Mouse (Mus musculus) MEL (cell line): Measurements from ENCODE around the gene Xrcc3. TPM values are rescaled to one million over a fixed set of nuclear protein-coding genes. Genes with fewer than 3 reads are reported as not detected.

Experiments
- DNase-seq: peaks from one replicate; pipeline ENCODE4 v3.0.0; 2011; ENCODE audit warnings: low read depth, low spot score
- H3K27ac ChIP-seq: 2 replicates; pipeline ENCODE4 v1.5.1; 2012; ENCODE audit warnings: low read depth, mild to moderate bottlenecking, control low read depth, low read length, moderate library complexity; ENCODE audit not compliant: control insufficient read depth
- H3K27me3 ChIP-seq, 2 experiments: fragments of 150-350 bp in 1 of 2; sonication (generic) in 1 of 2; 2 replicates each; pipeline ENCODE4 v1.6.1; 2012; ENCODE audit warnings: low read length in 2 of 2, mild to moderate bottlenecking in 2 of 2, improper control_type of control experiment in 1 of 2, moderate library complexity in 1 of 2; ENCODE audit not compliant: insufficient read depth in 2 of 2, control insufficient read depth in 1 of 2
- H3K36me3 ChIP-seq, 2 experiments: 2 replicates each; pipeline ENCODE4 v1.6.1; 2012 to 2014; ENCODE audit warnings: low read length in 2 of 2, improper control_type of control experiment in 1 of 2, inconsistent platforms in 1 of 2, mild to moderate bottlenecking in 1 of 2; ENCODE audit not compliant: insufficient read depth in 2 of 2, control insufficient read depth in 1 of 2
- H3K4me1 ChIP-seq, 2 experiments: fragments of 150-350 bp in 1 of 2; sonication (generic) in 1 of 2; 2 replicates each; pipeline ENCODE4 v1.6.1; 2012; ENCODE audit warnings: low read length in 2 of 2, improper control_type of control experiment in 1 of 2, mild to moderate bottlenecking in 1 of 2; ENCODE audit not compliant: insufficient read depth in 2 of 2, control insufficient read depth in 1 of 2
- H3K4me3 ChIP-seq, 2 experiments: fragments of 150-350 bp in 1 of 2; sonication (generic) in 1 of 2; 2 replicates each; pipeline ENCODE4 v1.5.1; 2012; ENCODE audit warnings: low read depth in 2 of 2, low read length in 2 of 2, mild to moderate bottlenecking in 2 of 2, moderate library complexity in 2 of 2, control low read depth in 1 of 2, improper control_type of control experiment in 1 of 2; ENCODE audit not compliant: control insufficient read depth in 1 of 2, insufficient read depth in 1 of 2
- H3K79me2 ChIP-seq: 2 replicates; pipeline ENCODE4 v1.6.1; 2012; ENCODE audit warnings: mild to moderate bottlenecking, low read length, moderate library complexity; ENCODE audit not compliant: control insufficient read depth, poor library complexity, insufficient read depth
- H3K9ac ChIP-seq: 2 replicates; pipeline ENCODE4 v1.6.1; 2012; ENCODE audit warnings: low read depth, mild to moderate bottlenecking, control low read depth, low read length, moderate library complexity; ENCODE audit not compliant: control insufficient read depth, poor library complexity, severe bottlenecking
- H3K9me3 ChIP-seq: fragments of 150-350 bp; sonication (generic); replicated peaks from 2 replicates; pipeline ENCODE4 v1.6.1; 2012; ENCODE audit warnings: mild to moderate bottlenecking, low read length, improper control_type of control experiment, moderate library complexity; ENCODE audit not compliant: insufficient read depth
- CHD2 ChIP-seq: IDR thresholded peaks from 2 replicates; pipeline ENCODE4 v1.6.1; 2011; ENCODE audit warnings: low read length, improper control_type of control experiment
- CTCF ChIP-seq, 3 experiments: IDR thresholded peaks in 2 of 3; conservative IDR thresholded peaks in 1 of 3; 2 replicates each; pipeline ENCODE4 v1.5.1; 2011 to 2012; ENCODE audit warnings: low read length in 3 of 3, low read depth in 2 of 3, mild to moderate bottlenecking in 2 of 3, improper control_type of control experiment in 1 of 3, inconsistent platforms in 1 of 3, mixed read lengths in 1 of 3, moderate library complexity in 1 of 3; ENCODE audit not compliant: control insufficient read depth in 1 of 3, insufficient read depth in 1 of 3, poor library complexity in 1 of 3, severe bottlenecking in 1 of 3
- ELF1 ChIP-seq: IDR thresholded peaks from 2 replicates; pipeline ENCODE4 v1.6.1; 2014; ENCODE audit warnings: low read depth, mild to moderate bottlenecking, inconsistent platforms, low read length, improper control_type of control experiment, moderate library complexity
- EP300 ChIP-seq, 2 experiments: IDR thresholded peaks; 2 replicates each; pipeline ENCODE4 v1.6.1; 2011; ENCODE audit warnings: improper control_type of control experiment in 2 of 2, low read length in 2 of 2, low read depth in 1 of 2, mild to moderate bottlenecking in 1 of 2
- ETS1 ChIP-seq: IDR thresholded peaks from 2 replicates; pipeline ENCODE4 v1.6.1; 2012; ENCODE audit warnings: low read depth, mild to moderate bottlenecking, inconsistent platforms, low read length, improper control_type of control experiment, moderate library complexity
- KAT2A ChIP-seq: conservative IDR thresholded peaks from 2 replicates; pipeline ENCODE4 v1.6.1; 2012; ENCODE audit warnings: low read depth, low read length, improper control_type of control experiment, inconsistent platforms
- MYC ChIP-seq: IDR thresholded peaks from 2 replicates; pipeline ENCODE4 v1.6.1; 2011; ENCODE audit warnings: low read depth, mild to moderate bottlenecking, low read length, improper control_type of control experiment, moderate library complexity
- NELFE ChIP-seq: IDR thresholded peaks from 2 replicates; pipeline ENCODE4 v1.6.1; 2011; ENCODE audit warnings: low read depth, low read length, improper control_type of control experiment
- POLR2AphosphoS2 ChIP-seq: IDR thresholded peaks from 2 replicates; pipeline ENCODE4 v1.6.1; 2011; ENCODE audit warnings: low read length, improper control_type of control experiment
- POLR2AphosphoS5 ChIP-seq: IDR thresholded peaks from 2 replicates; pipeline ENCODE4 v1.6.1; 2012; ENCODE audit warnings: low read depth, borderline replicate concordance, mild to moderate bottlenecking, inconsistent platforms, low read length, moderate library complexity, mixed read lengths
- RAD21 ChIP-seq: IDR thresholded peaks from 2 replicates; pipeline ENCODE4 v1.6.1; 2011; ENCODE audit warnings: mild to moderate bottlenecking, low read depth, low read length, improper control_type of control experiment
- SIN3A ChIP-seq: IDR thresholded peaks from 2 replicates; pipeline ENCODE4 v1.6.1; 2012; ENCODE audit warnings: low read length, improper control_type of control experiment, inconsistent platforms
- SMC3 ChIP-seq: IDR thresholded peaks from 2 replicates; pipeline ENCODE4 v1.6.1; 2011; ENCODE audit warnings: low read depth, low read length, improper control_type of control experiment
- TAL1 ChIP-seq: IDR thresholded peaks from 2 replicates; pipeline ENCODE4 v1.6.1; 2012; ENCODE audit warnings: mild to moderate bottlenecking, inconsistent platforms, low read length, moderate library complexity, mixed read lengths
- TBP ChIP-seq: IDR thresholded peaks from 2 replicates; pipeline ENCODE4 v1.8.0; 2011; ENCODE audit warnings: low read depth, low read length, improper control_type of control experiment
- UBTF ChIP-seq: IDR thresholded peaks from 2 replicates; pipeline ENCODE4 v1.6.1; 2012; ENCODE audit warnings: low read depth, mild to moderate bottlenecking, inconsistent platforms, low read length, improper control_type of control experiment, moderate library complexity, borderline replicate concordance; ENCODE audit not compliant: insufficient read depth
- ZC3H11A ChIP-seq: IDR thresholded peaks from 2 replicates; pipeline ENCODE4 v1.6.1; 2012; ENCODE audit warnings: low read depth, mild to moderate bottlenecking, inconsistent platforms, low read length, improper control_type of control experiment
- ZNF384 ChIP-seq: IDR thresholded peaks from 2 replicates; pipeline ENCODE4 v1.6.1; 2012; ENCODE audit warnings: low read depth, mild to moderate bottlenecking, inconsistent platforms, low read length, improper control_type of control experiment
- polyA plus RNA-seq, 2 experiments: library from polyadenylated mRNA; stranded (reverse) in 1 of 2; unstranded in 1 of 2; fragments of >175 nt in 1 of 2; fragments of >200 nt in 1 of 2; gene quantifications; 2 replicates each; pipeline versions ENCODE4 v1.2.1 to v1.2.4; 2012; ENCODE audit warnings: low replicate concordance in 2 of 2, low read depth in 1 of 2; ENCODE audit not compliant: insufficient read length in 2 of 2, insufficient read depth in 1 of 2, missing spikeins in 1 of 2
- total RNA-seq: library from RNA; depleted of rRNA; stranded (reverse); fragments of 300-350 nt; gene quantifications from 2 replicates; pipeline ENCODE4 v1.2.3, GENCODE M21; 2012

The Xrcc3 gene
- total and polyA plus RNA-seq, 3 experiments = 9.0 to 18.8 TPM; not detected in 1

DNA sequence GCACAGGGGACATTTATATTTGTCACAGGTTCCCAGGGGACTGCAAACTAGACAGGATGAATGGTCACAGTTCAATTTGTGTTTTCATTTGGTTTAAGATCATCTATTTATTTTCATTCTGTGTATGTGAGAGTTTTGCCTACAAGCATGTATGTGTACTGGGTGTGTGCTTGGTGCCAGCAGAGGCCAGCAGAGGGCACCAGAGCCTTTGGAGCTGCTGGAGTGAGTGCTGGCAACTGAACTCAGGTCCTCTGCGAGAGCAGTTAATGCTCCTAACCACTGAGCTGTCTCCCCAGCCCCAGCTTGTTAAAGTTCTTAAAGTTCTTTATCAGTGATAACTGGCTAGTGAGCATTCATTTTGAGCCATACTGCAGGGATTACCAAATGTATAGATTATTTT lies 34.1 kb downstream of the Xrcc3 start:
- H3K36me3 ChIP-seq = peaks cover 0 to 10% of the 10 kb centered on the region in 2 experiments; a peak in 2 of 4 replicates
- no peaks in the 10 kb centered on the region for H3K4me1 ChIP-seq
- no peak overlapping the region for H3K4me3 ChIP-seq
- H3K79me2 ChIP-seq = no peaks in the 10 kb centered on the region
- TF ChIP-seq ETS1 = no peak
- no peak for TF ChIP-seq EP300 (IDR thresholded peaks at IDR 0.05; ENCODE audit: low read depth in 1 of 2, low read length in 2 of 2)
- peak; percentile 46 to 76 (median 66) for TF ChIP-seq CTCF (IDR thresholded peaks at IDR 0.05 in 2 of 3, conservative IDR thresholded peaks at IDR 0.05 in 1 of 3; ENCODE audit: control insufficient read depth in 1 of 3, insufficient read depth in 1 of 3, low read depth in 2 of 3, low read length in 3 of 3, poor library complexity in 1 of 3, severe bottlenecking in 1 of 3)
- peak; percentile 21; the same call in 1 of the 2 replicates for TF ChIP-seq ZC3H11A
- TF ChIP-seq RAD21 = peak; percentile 58
- no peak for TF ChIP-seq CHD2
- TF ChIP-seq SMC3 = peak; percentile 52
- no peak for TF ChIP-seq POLR2AphosphoS2
- no peak for TF ChIP-seq KAT2A
- H3K9me3 ChIP-seq = no peaks in the 10 kb centered on the region
- H3K9ac ChIP-seq = no peak overlapping the region
- peak; percentile 62 for DNase-seq
- H3K27ac ChIP-seq = no peak overlapping the region
- no peaks in the 10 kb centered on the region for H3K27me3 ChIP-seq

DNA sequence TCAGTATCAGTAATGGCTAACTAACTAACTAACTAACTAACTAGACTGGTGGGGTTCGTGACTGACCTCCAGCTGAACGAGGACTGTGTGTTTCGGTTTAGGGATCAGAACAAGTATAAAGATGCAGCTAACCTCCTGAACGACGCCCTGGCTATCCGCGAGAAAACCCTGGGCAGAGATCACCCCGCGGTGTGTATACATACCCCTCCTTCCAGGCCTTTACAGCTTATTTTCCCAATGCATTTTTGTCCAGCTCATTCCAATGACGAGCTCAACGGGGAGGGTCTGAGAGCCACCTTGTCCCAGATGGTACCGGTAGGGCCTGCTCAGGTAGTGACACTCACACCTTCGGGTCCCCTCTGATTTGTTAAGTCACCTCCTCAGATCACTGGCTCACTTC lies 35.8 kb downstream of the Xrcc3 start:
- Histone ChIP-seq H3K27ac (no peak overlapping the region), H3K27me3 (no peaks in the 10 kb centered on the region), H3K36me3 (peaks cover 0 to 13% of the 10 kb centered on the region in 2 experiments; a peak in 2 of 4 replicates), H3K4me1 (no peaks in the 10 kb centered on the region), H3K4me3 (no peak overlapping the region), H3K9me3 (no peaks in the 10 kb centered on the region), H3K79me2 (no peaks in the 10 kb centered on the region), H3K9ac (no peak overlapping the region)
- no peak for DNase-seq
- TF ChIP-seq POLR2AphosphoS5 (no peak), TBP (no peak), TAL1 (no peak), CHD2 (no peak), POLR2AphosphoS2 (no peak), ZC3H11A (no peak), SIN3A (no peak), ZNF384 (no peak), NELFE (no peak), UBTF (no peak), ELF1 (no peak), MYC (no peak), ETS1 (no peak)
